Comparison of ENCODE assay signal across 10 mouse cellular contexts in genomic region chr3:53466481-53466880, GRCm38 (mm10). TPM values are rescaled to one million over a fixed set of nuclear protein-coding genes. Genes with fewer than 3 reads are reported as not detected.
DNase-seq lines count a peak whose midpoint lies in the region; ATAC-seq and TF ChIP-seq lines count a peak whose summit lies in the region.
"Had no signal": no experiment of that assay in that cellular context is flagged by ENCODE, and none has a peak within 500 bp of the region (broad histone marks: within the 10 kb centered on the region; RNA-seq: fewer than 3 reads in every experiment).

No protein-coding gene starts in this region.

- H3K4me3 ChIP-seq in lung, embryonic 14.5 days (ENCODE audit: low read depth, low read length), result no peak overlapping the region; the same call in 1 of the 2 replicates
- H3K4me3 ChIP-seq in lung, postnatal 0 days (ENCODE audit: low read depth, low read length), result no peak overlapping the region
- 0 out of 2 replicates have a peak overlapping the region, but pooled peaks have one; percentile 9 for H3K4me3 ChIP-seq in forebrain, embryonic 12.5 days (replicated peaks)
- H3K4me3 ChIP-seq in liver, embryonic 14.5 days (ENCODE audit: insufficient read depth in 1 of 2, low read depth in 2 of 2, low read length in 2 of 2), result no peak overlapping the region
- no peak overlapping the region for H3K4me3 ChIP-seq in stomach, embryonic 16.5 days (replicated peaks; ENCODE audit: low read length)

- no peak for ATAC-seq in lung, embryonic 14.5 days (ENCODE audit: insufficient read depth)
- no peak for ATAC-seq in lung, postnatal 0 days
- no peak for ATAC-seq in forebrain, embryonic 12.5 days (ENCODE audit: low FRiP score)
- no peak for ATAC-seq in liver, embryonic 14.5 days (ENCODE audit: insufficient read depth)
- no peak for ATAC-seq in stomach, embryonic 16.5 days (ENCODE audit: insufficient read depth, low FRiP score)

- no peak for TF ChIP-seq EP300 in lung, postnatal 0 days (IDR thresholded peaks at IDR 0.05)
- no peak for TF ChIP-seq EP300 in liver, embryonic 14.5 days (IDR thresholded peaks at IDR 0.05; ENCODE audit: low read depth)

- peaks cover 22% of the 10 kb centered on the region for H3K36me3 ChIP-seq in lung, embryonic 14.5 days (ENCODE audit: insufficient read depth)
- 0 out of 2 replicates have a peak, but pooled peaks cover 8% of the 10 kb centered on the region for H3K36me3 ChIP-seq in lung, postnatal 0 days (ENCODE audit: insufficient read depth, low read length)
- peaks cover 16% of the 10 kb centered on the region for H3K36me3 ChIP-seq in forebrain, embryonic 12.5 days (replicated peaks)
- H3K36me3 ChIP-seq in liver, embryonic 14.5 days (replicated peaks; ENCODE audit: control insufficient read depth, insufficient read depth, low read depth), result peaks cover 3% of the 10 kb centered on the region
- peaks cover 3% of the 10 kb centered on the region; the same call in 1 of the 2 replicates for H3K36me3 ChIP-seq in stomach, embryonic 16.5 days (ENCODE audit: control insufficient read depth, insufficient read depth, low read length)

- H3K9ac ChIP-seq in lung, embryonic 14.5 days, result no peak overlapping the region
- H3K9ac ChIP-seq in lung, postnatal 0 days (replicated peaks; ENCODE audit: low read depth), result no peak overlapping the region
- H3K9ac ChIP-seq in forebrain, embryonic 12.5 days, result no peak overlapping the region
- H3K9ac ChIP-seq in liver, embryonic 14.5 days (replicated peaks), result no peak overlapping the region
- no peak overlapping the region for H3K9ac ChIP-seq in stomach, embryonic 16.5 days (ENCODE audit: low read length)

- no peak overlapping the region for H3K27ac ChIP-seq in lung, embryonic 14.5 days (ENCODE audit: low read depth)
- H3K27ac ChIP-seq in lung, postnatal 0 days (ENCODE audit: low read length), result no peak overlapping the region
- H3K27ac ChIP-seq in forebrain, embryonic 12.5 days, result no peak overlapping the region
- H3K27ac ChIP-seq in liver, embryonic 14.5 days, result no peak overlapping the region
- H3K27ac ChIP-seq in stomach, embryonic 16.5 days (ENCODE audit: low read length), result no peak overlapping the region

- peaks cover 9% of the 10 kb centered on the region for H3K4me1 ChIP-seq in lung, embryonic 14.5 days (ENCODE audit: insufficient read depth)
- peaks cover 13% of the 10 kb centered on the region; the same call in 1 of the 2 replicates for H3K4me1 ChIP-seq in lung, postnatal 0 days (ENCODE audit: insufficient read depth, low read depth, low read length)
- peaks cover 45% of the 10 kb centered on the region for H3K4me1 ChIP-seq in forebrain, embryonic 12.5 days
- peaks cover 8 to 10% of the 10 kb centered on the region in 2 experiments; a peak in 3 of 4 replicates for H3K4me1 ChIP-seq in liver, embryonic 14.5 days (replicated peaks; ENCODE audit: control insufficient read depth in 2 of 2, insufficient read depth in 2 of 2, low read length in 1 of 2)
- peaks cover 18% of the 10 kb centered on the region for H3K4me1 ChIP-seq in stomach, embryonic 16.5 days (ENCODE audit: control insufficient read depth, insufficient read depth, low read length)

- no peaks in the 10 kb centered on the region for H3K27me3 ChIP-seq in lung, embryonic 14.5 days (ENCODE audit: insufficient read depth, low read length)
- H3K27me3 ChIP-seq in lung, postnatal 0 days (replicated peaks; ENCODE audit: insufficient read depth, low read length), result no peaks in the 10 kb centered on the region
- H3K27me3 ChIP-seq in forebrain, embryonic 12.5 days, result no peaks in the 10 kb centered on the region
- no peaks in the 10 kb centered on the region for H3K27me3 ChIP-seq in liver, embryonic 14.5 days (ENCODE audit: control insufficient read depth, insufficient read depth, low read length)
- H3K27me3 ChIP-seq in stomach, embryonic 16.5 days (ENCODE audit: control insufficient read depth, insufficient read depth, low read length), result no peaks in the 10 kb centered on the region

- H3K4me2 ChIP-seq in lung, embryonic 14.5 days, result peak overlapping the region; percentile 86
- H3K4me2 ChIP-seq in lung, postnatal 0 days (replicated peaks; ENCODE audit: low read depth, low read length), result no peak overlapping the region
- peak overlapping the region; percentile 70 for H3K4me2 ChIP-seq in forebrain, embryonic 12.5 days
- H3K4me2 ChIP-seq in liver, embryonic 14.5 days (ENCODE audit: low read depth), result peak overlapping the region; percentile 67
- H3K4me2 ChIP-seq in stomach, embryonic 16.5 days (ENCODE audit: low read depth, low read length), result peak overlapping the region; percentile 20; the same call in 1 of the 2 replicates

- no peaks in the 10 kb centered on the region for H3K9me3 ChIP-seq in lung, embryonic 14.5 days (ENCODE audit: low read depth, low read length)
- H3K9me3 ChIP-seq in lung, postnatal 0 days (ENCODE audit: low read length), result no peaks in the 10 kb centered on the region
- no peaks in the 10 kb centered on the region for H3K9me3 ChIP-seq in forebrain, embryonic 12.5 days
- no peaks in the 10 kb centered on the region for H3K9me3 ChIP-seq in liver, embryonic 14.5 days (ENCODE audit: control insufficient read depth, low read length)
- no peaks in the 10 kb centered on the region for H3K9me3 ChIP-seq in stomach, embryonic 16.5 days (replicated peaks; ENCODE audit: control insufficient read depth, low read length)

- WGBS in lung, embryonic 14.5 days, result 77% methylated on average over 9 of the region's 9 CpGs
- whole genome bisulfite sequencing in lung, postnatal 0 days, result 79% methylated on average over 9 of the region's 9 CpGs
- 79% methylated on average over 9 of the region's 9 CpGs for WGBS in forebrain, embryonic 12.5 days
- 53% methylated on average over 9 of the region's 9 CpGs for WGBS in liver, embryonic 14.5 days (ENCODE audit: insufficient replicate concordance)
- 64% methylated on average over 9 of the region's 9 CpGs for WGBS in stomach, embryonic 16.5 days

- no peak for DNase-seq in lung, embryonic 14.5 days
- no peak for DNase-seq in lung, postnatal 0 days (ENCODE audit: low spot score)
- no peak for DNase-seq in liver, embryonic 14.5 days (ENCODE audit: low read depth in 3 of 3, low spot score in 3 of 3)
- no peak for DNase-seq in adrenal gland, postnatal 4 days (ENCODE audit: low spot score in 2 of 2)
- no peak for DNase-seq in adrenal gland, postnatal 25 days
- DNase-seq: adrenal gland, adult 8-10 months had no signal

- TF ChIP-seq CTCF in lung, embryonic 14.5 days (IDR thresholded peaks at IDR 0.05; ENCODE audit: low read depth), result no peak
- no peak for TF ChIP-seq CTCF in lung, postnatal 0 days (IDR thresholded peaks at IDR 0.05)
- TF ChIP-seq CTCF in liver, embryonic 14.5 days (IDR thresholded peaks at IDR 0.05; ENCODE audit: low read depth), result no peak

RNA-seq across cellular contexts. Expression of gene Proser1, which starts 3.0 kb away (rescaled TPM):
- 20.2 and 21.9 TPM in 2 replicates for polyA plus RNA-seq in lung, embryonic 14.5 days (2014; fragmentation: Nextera tagmentation; extraction: Ambion mirVana)
- 10.8 and 12.6 TPM in 2 replicates for polyA plus RNA-seq in lung, postnatal 0 days (2015; fragmentation: Nextera tagmentation; extraction: Ambion mirVana)
- 29.4 and 31.2 TPM in 2 replicates for polyA plus RNA-seq in forebrain, embryonic 12.5 days (2016; fragmentation: Nextera tagmentation; extraction: Ambion mirVana)
- polyA plus RNA-seq in liver, embryonic 14.5 days (2012; rRNA removed), result 3.3 and 4.1 TPM in 2 replicates
- polyA plus RNA-seq in liver, embryonic 14.5 days (2014; fragmentation: Nextera tagmentation; extraction: Ambion mirVana), result 2.5 and 3.8 TPM in 2 replicates
- 13.6 and 15.8 TPM in 2 replicates for polyA plus RNA-seq in stomach, embryonic 16.5 days (2015; fragmentation: Nextera tagmentation; extraction: Ambion mirVana)
- 10 to 100 TPM; 39.8 to 41.4 TPM for total RNA-seq in adrenal gland, postnatal 4 days (2021)
- 30.8 and 32.0 TPM in 2 replicates for total RNA-seq in adrenal gland, postnatal 25 days (2021)

RNA-seq across cellular contexts. Expression of gene Nhlrc3, which starts 3.3 kb away (rescaled TPM):
- 7.9 and 8.5 TPM in 2 replicates for polyA plus RNA-seq in lung, embryonic 14.5 days (2014; fragmentation: Nextera tagmentation; extraction: Ambion mirVana)
- polyA plus RNA-seq in lung, postnatal 0 days (2015; fragmentation: Nextera tagmentation; extraction: Ambion mirVana), result 11.1 and 11.2 TPM in 2 replicates
- 13.3 and 13.8 TPM in 2 replicates for polyA plus RNA-seq in forebrain, embryonic 12.5 days (2016; fragmentation: Nextera tagmentation; extraction: Ambion mirVana)
- polyA plus RNA-seq in liver, embryonic 14.5 days (2012; rRNA removed), result 2.9 and 3.3 TPM in 2 replicates
- 3.5 and 4.1 TPM in 2 replicates for polyA plus RNA-seq in liver, embryonic 14.5 days (2014; fragmentation: Nextera tagmentation; extraction: Ambion mirVana)
- polyA plus RNA-seq in stomach, embryonic 16.5 days (2015; fragmentation: Nextera tagmentation; extraction: Ambion mirVana), result 11.8 and 13.4 TPM in 2 replicates
- total RNA-seq in adrenal gland, postnatal 4 days (2021), result 10 to 100 TPM; 19.1 to 19.4 TPM
- 9.5 and 12.4 TPM in 2 replicates for total RNA-seq in adrenal gland, postnatal 25 days (2021)

RNA-seq across cellular contexts. Expression of gene Stoml3, which starts 22.0 kb away (rescaled TPM):
- polyA plus RNA-seq in lung, embryonic 14.5 days (2014; fragmentation: Nextera tagmentation; extraction: Ambion mirVana), result 0.20 TPM in 1 of 2 replicates, not detected in the other
- polyA plus RNA-seq in lung, postnatal 0 days (2015; fragmentation: Nextera tagmentation; extraction: Ambion mirVana), result 0.08 and 0.20 TPM in 2 replicates
- polyA plus RNA-seq in forebrain, embryonic 12.5 days (2016; fragmentation: Nextera tagmentation; extraction: Ambion mirVana), result not detected in 2 replicates
- polyA plus RNA-seq in liver, embryonic 14.5 days (2012; rRNA removed), result not detected in 2 replicates
- not detected in 2 replicates for polyA plus RNA-seq in liver, embryonic 14.5 days (2014; fragmentation: Nextera tagmentation; extraction: Ambion mirVana)
- polyA plus RNA-seq in stomach, embryonic 16.5 days (2015; fragmentation: Nextera tagmentation; extraction: Ambion mirVana), result 0.12 and 0.14 TPM in 2 replicates
- not detected for total RNA-seq in adrenal gland, postnatal 4 days (2021)
- total RNA-seq in adrenal gland, postnatal 25 days (2021), result not detected in 2 replicates
- total RNA-seq: adrenal gland, adult 8-10 months; gastrocnemius, adult 8-10 months had no signal
- polyA plus RNA-seq: limb, embryonic 11.5 days had no signal
